Mouse (Mus musculus) embryonic fibroblast, embryonic 13.5 days (primary cell): ENCODE results near the gene Pex10. TPM values are rescaled to one million over a fixed set of nuclear protein-coding genes. Genes with fewer than 3 reads are reported as not detected.
A peak's percentile ranks its signal among the peaks of the same experiment; 100 is the strongest.

Experiments
- H3K27ac ChIP-seq: 2 replicates; pipeline ENCODE4 v1.5.1; 2012; ENCODE audit warnings: low read length, control low read depth, inconsistent platforms; ENCODE audit not compliant: insufficient read depth
- H3K4me1 ChIP-seq: 2 replicates; pipeline ENCODE4 v1.6.1; 2011; ENCODE audit warnings: low read length; ENCODE audit not compliant: control insufficient read depth, insufficient read depth
- H3K4me3 ChIP-seq: 2 replicates; pipeline ENCODE4 v1.5.1; 2011; ENCODE audit warnings: mild to moderate bottlenecking, control low read depth, low read length; ENCODE audit not compliant: insufficient read depth
- CTCF ChIP-seq: IDR thresholded peaks from 2 replicates; pipeline ENCODE4 v1.5.1; 2011; ENCODE audit warnings: mild to moderate bottlenecking, control low read depth, low read length, moderate library complexity, borderline replicate concordance; ENCODE audit not compliant: insufficient read depth
- POLR2A ChIP-seq: IDR thresholded peaks from 2 replicates; pipeline ENCODE4 v1.6.1; 2011; ENCODE audit warnings: low read depth, mild to moderate bottlenecking, control low read depth, low read length, moderate library complexity
- polyA plus RNA-seq: library from polyadenylated mRNA; stranded (reverse); fragments of >200 nt; gene quantifications from 2 replicates; pipeline ENCODE4 v1.2.4, GENCODE M21; 2011; ENCODE audit warnings: low read depth; ENCODE audit not compliant: missing spikeins, insufficient read length

Pex10 gene
- polyA plus RNA-seq, 1 experiment = 5.1 TPM

- Histone ChIP-seq H3K4me1 (no peaks in the 10 kb centered on the region), H3K4me3 (no peak overlapping the region), H3K27ac (no peak overlapping the region)
- TF ChIP-seq CTCF (no peak), POLR2A (no peak)
Measured at GRCm38 (mm10) chr4:155092718-155093430, 26.1 kb downstream of the Pex10 start.

GRCm38 (mm10) chr4:155093431-155094149 is 26.8 kb downstream of the Pex10 start:
- H3K4me3 ChIP-seq = no peak overlapping the region
- TF ChIP-seq POLR2A (no peak), CTCF (no peak)
- H3K27ac ChIP-seq = no peak overlapping the region
- no peaks in the 10 kb centered on the region for H3K4me1 ChIP-seq

DNA sequence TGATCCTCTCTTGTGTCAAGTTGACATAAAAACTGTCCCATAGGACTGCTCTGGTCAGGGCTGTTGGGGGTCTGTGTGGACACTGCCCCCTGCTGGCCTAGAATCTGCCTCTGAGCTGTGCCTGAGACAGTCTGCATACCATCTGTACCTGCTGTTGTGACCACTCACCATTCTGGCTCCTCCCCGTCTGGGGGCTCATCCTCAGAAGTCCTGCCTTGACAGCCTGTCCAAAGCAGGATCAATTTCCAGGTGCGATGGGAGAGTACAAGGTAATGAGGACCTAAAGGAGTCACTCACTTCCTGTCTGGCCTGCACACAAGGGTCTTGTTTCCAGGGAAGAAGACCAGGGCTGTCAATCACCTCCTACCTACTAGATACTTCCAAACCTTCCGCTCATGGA is 27.7 kb downstream of the Pex10 start:
- Histone ChIP-seq H3K4me3 (no peak overlapping the region), H3K27ac (no peak overlapping the region), H3K4me1 (no peaks in the 10 kb centered on the region)
- TF ChIP-seq CTCF (peak; percentile 71), POLR2A (no peak)

DNA sequence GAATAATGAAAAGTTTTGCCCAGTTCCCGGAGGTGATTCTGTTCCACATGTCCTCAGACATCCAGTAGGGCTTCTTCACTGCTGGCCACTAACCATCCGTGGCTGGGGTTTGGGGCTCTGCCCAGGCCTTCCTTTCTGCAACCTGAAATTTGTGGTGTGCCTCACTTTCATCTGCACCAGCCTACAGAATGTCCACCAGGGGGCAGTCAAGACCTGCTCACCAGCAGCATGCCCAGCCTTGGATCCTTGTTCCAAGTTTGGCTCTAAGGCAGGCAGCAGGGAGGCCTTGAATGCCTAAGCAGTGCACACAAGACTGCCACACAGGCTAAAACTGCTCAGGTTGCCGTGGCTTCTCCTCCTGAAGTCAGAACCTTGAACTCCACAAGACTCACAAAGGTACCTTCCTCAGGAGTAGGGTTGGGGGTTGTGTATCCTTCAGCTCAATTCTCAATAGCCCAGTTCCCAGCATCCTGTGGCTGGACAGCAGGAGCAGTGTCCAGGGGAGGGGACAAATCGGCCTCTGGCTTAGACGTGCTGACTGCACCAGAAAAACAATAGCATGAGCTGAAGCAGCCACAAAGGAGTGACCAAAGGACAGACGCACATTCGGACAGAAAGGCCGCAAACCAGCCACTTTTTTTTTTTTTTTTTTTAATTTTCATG is 28.6 kb downstream of the Pex10 start:
- 0 out of 2 replicates have a peak overlapping the region, but pooled peaks have one; percentile 10 for H3K27ac ChIP-seq
- H3K4me3 ChIP-seq = no peak overlapping the region
- TF ChIP-seq POLR2A (0 out of 2 replicates have a peak, but pooled peaks have one; percentile 29), CTCF (peak; percentile 93)
- no peaks in the 10 kb centered on the region for H3K4me1 ChIP-seq

- H3K27ac ChIP-seq = no peak overlapping the region
- H3K4me1 ChIP-seq = no peaks in the 10 kb centered on the region
- TF ChIP-seq POLR2A (no peak), CTCF (no peak)
- H3K4me3 ChIP-seq = no peak overlapping the region
Measured at GRCm38 (mm10) chr4:155095967-155096366, 29.2 kb downstream of the Pex10 start.

- no peak overlapping the region for H3K4me3 ChIP-seq
- TF ChIP-seq CTCF (no peak), POLR2A (no peak)
Measured at GRCm38 (mm10) chr4:155097452-155097851, 30.6 kb downstream of the Pex10 start.

DNA sequence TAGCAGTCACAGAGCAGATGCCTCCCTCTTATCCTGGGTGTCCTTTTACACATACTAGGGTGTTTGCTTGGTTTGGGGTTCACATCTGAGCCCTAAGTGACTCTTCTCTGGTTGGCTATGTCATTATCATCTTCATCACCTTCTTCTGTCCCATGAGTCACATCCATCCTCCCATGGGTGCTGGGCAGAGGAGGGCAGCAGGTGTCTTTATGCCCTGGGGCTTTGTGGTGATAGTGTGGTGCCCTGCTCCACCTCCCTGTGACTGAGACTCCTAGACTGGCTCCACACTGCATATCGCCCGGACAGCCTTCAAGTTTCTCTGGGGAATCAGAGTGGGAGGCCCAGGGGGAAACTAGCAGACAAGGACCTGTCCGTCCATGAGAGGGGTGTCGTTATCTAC is 31.8 kb downstream of the Pex10 start:
- no peaks in the 10 kb centered on the region for H3K4me1 ChIP-seq
- TF ChIP-seq CTCF = no peak
- no peak for TF ChIP-seq POLR2A

More at GRCm38 (mm10) chr4:155097452-155097851, 30.6 kb downstream of the Pex10 start:
- Histone ChIP-seq H3K4me1 (no peaks in the 10 kb centered on the region), H3K27ac (no peak overlapping the region)

DNA sequence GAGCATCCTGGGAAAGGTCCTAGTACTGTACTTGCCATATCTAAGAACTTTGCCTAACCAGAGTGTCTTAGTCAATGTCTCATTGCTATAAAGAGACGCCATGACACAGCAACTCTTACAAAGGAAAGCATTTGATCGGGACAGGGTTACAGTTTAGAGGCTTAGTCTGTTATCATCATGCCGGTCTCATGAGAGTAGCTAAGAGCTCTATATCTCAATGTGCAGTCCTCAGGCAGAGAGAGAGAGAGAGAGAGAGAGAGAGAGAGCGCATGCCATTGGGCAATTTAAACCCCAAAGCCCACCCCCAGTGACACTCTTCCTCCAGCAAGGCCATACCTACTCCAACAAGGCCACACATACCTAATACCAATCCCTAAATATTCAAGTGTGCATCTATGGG is 41.1 kb downstream of the Pex10 start:
- Histone ChIP-seq H3K4me1 (peaks cover 8% of the 10 kb centered on the region), H3K4me3 (no peak overlapping the region), H3K27ac (no peak overlapping the region)
- TF ChIP-seq POLR2A = no peak
- no peak for TF ChIP-seq CTCF

More for the DNA sequence above, 31.8 kb downstream of the Pex10 start:
- Histone ChIP-seq H3K27ac (no peak overlapping the region), H3K4me3 (no peak overlapping the region)

- Histone ChIP-seq H3K4me1 (peaks cover 12% of the 10 kb centered on the region), H3K27ac (peak overlapping the region; percentile 51)
Measured at GRCm38 (mm10) chr4:155109471-155109870, 42.7 kb downstream of the Pex10 start.

More at GRCm38 (mm10) chr4:155109471-155109870, 42.7 kb downstream of the Pex10 start:
- no peak for TF ChIP-seq POLR2A
- no peak for TF ChIP-seq CTCF
- H3K4me3 ChIP-seq = no peak overlapping the region
